Mouse (Mus musculus) ES-Bruce4 (cell line): ENCODE data around the gene Slc4a2. TPM values are rescaled to one million over a fixed set of nuclear protein-coding genes. Genes with fewer than 3 reads are reported as not detected.

Experiments
- H3K27ac ChIP-seq: 2 replicates; pipeline ENCODE4 v1.5.1; 2012; ENCODE audit warnings: low read length, inconsistent platforms; ENCODE audit not compliant: insufficient read depth
- H3K27me3 ChIP-seq: 2 replicates; pipeline ENCODE4 v1.6.1; 2012; ENCODE audit warnings: mild to moderate bottlenecking, low read length, inconsistent platforms; ENCODE audit not compliant: control insufficient read depth, poor library complexity, insufficient read depth, severe bottlenecking
- H3K36me3 ChIP-seq: 2 replicates; pipeline ENCODE4 v1.6.1; 2012; ENCODE audit warnings: inconsistent platforms, mild to moderate bottlenecking, low read length, moderate library complexity; ENCODE audit not compliant: control insufficient read depth, poor library complexity, insufficient read depth, severe bottlenecking
- H3K4me1 ChIP-seq: one replicate; pipeline ENCODE4 v1.8.1; 2011; ENCODE audit warnings: low read length; ENCODE audit not compliant: control insufficient read depth, insufficient read depth
- H3K4me3 ChIP-seq: 2 replicates; pipeline ENCODE4 v1.5.1; 2011; ENCODE audit warnings: low read depth, mild to moderate bottlenecking, low read length
- H3K9ac ChIP-seq: 2 replicates; pipeline ENCODE4 v1.6.1; 2012; ENCODE audit warnings: low read depth, mild to moderate bottlenecking, inconsistent platforms; ENCODE audit not compliant: poor library complexity, severe bottlenecking
- H3K9me3 ChIP-seq: replicated peaks from 2 replicates; pipeline ENCODE4 v1.6.1; 2012; ENCODE audit warnings: mild to moderate bottlenecking, low read length, inconsistent platforms; ENCODE audit not compliant: control insufficient read depth, poor library complexity, insufficient read depth, severe bottlenecking
- CTCF ChIP-seq: IDR thresholded peaks from one replicate; pipeline ENCODE4 v1.8.1; 2011; ENCODE audit warnings: low read depth, low read length
- EP300 ChIP-seq: IDR thresholded peaks from 2 replicates; pipeline ENCODE4 v1.6.1; 2011; ENCODE audit warnings: low read depth, low read length; ENCODE audit not compliant: insufficient read depth
- POLR2A ChIP-seq: IDR thresholded peaks from one replicate; pipeline ENCODE4 v1.8.1; 2011; ENCODE audit warnings: low read length; ENCODE audit not compliant: insufficient read depth
- polyA plus RNA-seq: library from polyadenylated mRNA; stranded (reverse); fragments of >200 nt; gene quantifications from 2 replicates; pipeline ENCODE4 v1.2.4, GENCODE M21; 2011; ENCODE audit warnings: low read depth; ENCODE audit not compliant: missing spikeins, insufficient read depth, insufficient read length

Gene Slc4a2
- polyA plus RNA-seq, 1 experiment: 11.3 TPM

DNA sequence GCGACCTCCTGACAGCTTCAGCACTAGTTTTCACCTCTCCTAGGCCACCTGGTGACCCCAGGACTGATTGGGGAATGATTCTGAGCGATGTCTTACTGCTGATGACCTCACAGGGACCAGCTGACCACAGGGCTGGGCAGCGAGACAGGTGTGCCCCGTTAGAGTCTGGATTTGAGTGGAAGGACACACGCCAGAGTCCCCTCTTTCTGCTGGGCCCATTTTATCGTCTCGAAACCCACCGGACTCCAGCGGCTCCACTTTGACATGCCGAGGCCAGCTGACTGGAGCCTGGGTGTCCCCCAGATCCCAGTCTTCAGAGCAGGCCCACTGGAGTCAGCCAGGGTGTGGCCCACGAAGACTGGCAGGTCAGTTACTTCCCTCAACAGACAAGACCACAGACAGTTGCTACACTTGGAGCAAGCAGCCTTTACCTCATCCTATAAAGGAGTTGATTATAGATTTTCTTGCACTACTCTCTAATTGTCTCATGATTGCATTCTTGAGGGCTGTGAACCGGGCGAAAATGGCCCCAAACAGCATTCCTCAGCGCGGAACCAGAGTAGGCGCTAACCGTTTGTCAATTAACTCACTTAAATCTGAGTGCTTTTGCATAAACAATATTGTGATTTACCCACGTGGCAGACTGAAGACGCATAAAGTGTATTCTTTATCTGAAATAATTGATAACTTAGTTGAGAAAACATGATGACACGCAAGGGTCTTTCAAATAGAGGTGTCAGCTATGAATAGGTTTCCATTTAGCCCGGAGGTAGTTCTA is 556 bp downstream of the Slc4a2 start:
- peak overlapping the region; percentile 24; the same call in 1 of the 2 replicates for H3K27ac ChIP-seq
- no peaks in the 10 kb centered on the region for H3K27me3 ChIP-seq
- no peaks in the 10 kb centered on the region for H3K36me3 ChIP-seq
- H3K4me3 ChIP-seq: peak overlapping the region; percentile 79
- no peak for TF ChIP-seq POLR2A
- no peak for TF ChIP-seq CTCF
- TF ChIP-seq EP300: no peak
- H3K9ac ChIP-seq: peak overlapping the region; percentile 81
- peaks cover 10% of the 10 kb centered on the region for H3K4me1 ChIP-seq
- H3K9me3 ChIP-seq: no peaks in the 10 kb centered on the region

DNA sequence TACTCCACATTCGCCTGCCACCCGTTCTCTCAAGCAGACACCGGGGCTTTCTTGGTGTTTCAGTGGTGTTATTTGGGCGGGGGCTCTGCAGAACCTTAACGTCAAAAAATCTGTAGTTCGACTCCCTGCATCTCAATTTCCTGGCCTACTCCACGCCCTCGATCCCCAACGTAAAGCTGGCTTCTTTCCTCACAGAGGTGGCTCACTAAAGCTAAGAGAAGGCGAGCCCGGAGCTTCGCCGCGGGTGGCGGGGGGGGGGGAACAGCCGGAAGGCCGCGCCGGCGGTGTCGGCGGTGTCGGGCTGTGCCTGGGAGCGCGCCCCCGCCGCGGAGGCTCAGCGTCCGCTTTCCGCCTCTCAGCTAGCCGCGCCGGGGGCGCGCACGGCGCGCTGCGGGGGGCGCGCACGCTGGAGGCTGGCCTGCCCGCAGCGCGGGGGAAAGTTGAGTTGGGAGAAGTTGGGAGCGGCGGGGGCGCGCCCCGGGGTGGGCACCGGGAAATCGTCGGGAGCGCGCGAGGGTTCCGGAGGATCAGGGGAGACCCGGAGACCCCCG is 1.3 kb downstream of the Slc4a2 start:
- Histone ChIP-seq H3K4me1 (peaks cover 10% of the 10 kb centered on the region), H3K9ac (peak overlapping the region; percentile 81), H3K9me3 (no peaks in the 10 kb centered on the region), H3K4me3 (peak overlapping the region; percentile 79), H3K36me3 (no peaks in the 10 kb centered on the region), H3K27me3 (no peaks in the 10 kb centered on the region), H3K27ac (no peak overlapping the region)
- TF ChIP-seq EP300: no peak

DNA sequence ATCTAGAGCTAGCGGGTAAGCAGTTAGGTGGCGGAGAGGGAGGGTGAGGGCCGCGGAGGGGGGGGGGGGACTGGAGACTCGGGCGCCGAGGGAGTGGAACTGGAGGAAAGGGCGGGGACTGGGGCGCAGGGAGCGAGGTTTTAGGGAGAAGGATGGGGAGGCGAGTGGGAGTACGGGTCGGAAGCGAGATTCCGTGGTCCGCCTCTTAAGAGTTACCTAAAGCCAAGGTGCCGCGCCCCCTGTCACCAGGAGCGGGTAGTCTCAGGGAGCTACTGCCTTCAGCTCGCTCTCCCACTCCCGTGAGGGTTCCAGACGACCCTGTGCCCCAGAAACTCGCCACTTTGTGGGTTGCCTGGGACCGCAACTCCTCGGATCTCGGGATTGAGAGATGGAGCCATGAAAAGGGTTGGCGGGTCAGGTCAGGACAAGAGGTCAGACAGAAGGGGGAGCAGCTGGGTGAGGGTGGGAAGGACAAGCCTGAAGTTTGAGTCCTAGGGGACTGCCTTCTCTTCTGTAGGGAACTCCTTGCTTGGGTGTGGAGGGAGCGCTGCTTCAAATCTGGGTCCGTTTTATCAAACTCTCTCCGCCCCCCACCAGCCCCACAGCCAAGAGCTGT is 1.9 kb downstream of the Slc4a2 start:
- peak overlapping the region; percentile 72 for H3K4me3 ChIP-seq
- H3K36me3 ChIP-seq: no peaks in the 10 kb centered on the region
- H3K9ac ChIP-seq: peak overlapping the region; percentile 81
- H3K4me1 ChIP-seq: peaks cover 10% of the 10 kb centered on the region
- H3K9me3 ChIP-seq: no peaks in the 10 kb centered on the region
- TF ChIP-seq EP300 (no peak), CTCF (peak; percentile 2), POLR2A (no peak)
- H3K27me3 ChIP-seq: no peaks in the 10 kb centered on the region
- H3K27ac ChIP-seq: no peak overlapping the region

DNA sequence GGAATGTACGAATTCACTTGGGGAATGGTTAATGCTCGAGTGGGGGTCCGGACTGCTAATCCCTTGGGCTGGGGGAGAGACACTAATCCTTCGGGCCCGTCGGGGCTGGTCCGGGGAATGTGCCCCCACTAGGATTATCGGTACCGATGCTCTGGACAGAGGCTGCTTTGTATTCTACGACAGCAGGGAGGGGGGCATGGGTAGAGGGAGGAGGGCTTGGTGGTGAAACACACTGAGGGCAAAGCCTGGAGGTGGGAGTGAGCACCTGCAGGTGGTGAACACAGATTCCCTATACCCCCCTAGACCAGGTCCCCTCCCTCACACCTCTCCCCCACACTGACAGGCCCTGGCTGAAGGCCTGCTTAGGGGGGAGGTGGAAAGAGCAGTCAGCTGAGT is 2.4 kb downstream of the Slc4a2 start:
- H3K9ac ChIP-seq: peak overlapping the region; percentile 81

GRCm38 (mm10) chr5:24426556-24427284 is 3.1 kb downstream of the Slc4a2 start:
- Histone ChIP-seq H3K4me1 (peaks cover 10% of the 10 kb centered on the region), H3K4me3 (no peak overlapping the region), H3K36me3 (peaks cover 5% of the 10 kb centered on the region; the same call in 1 of the 2 replicates), H3K27ac (peak overlapping the region; percentile 11; the same call in 1 of the 2 replicates), H3K9me3 (no peaks in the 10 kb centered on the region), H3K27me3 (no peaks in the 10 kb centered on the region), H3K9ac (no peak overlapping the region)
- TF ChIP-seq POLR2A: no peak
- TF ChIP-seq CTCF: no peak
- no peak for TF ChIP-seq EP300

More for the DNA sequence above, 2.4 kb downstream of the Slc4a2 start:
- Histone ChIP-seq H3K27me3 (no peaks in the 10 kb centered on the region), H3K36me3 (no peaks in the 10 kb centered on the region), H3K4me3 (peak overlapping the region; percentile 72), H3K9me3 (no peaks in the 10 kb centered on the region), H3K4me1 (peaks cover 10% of the 10 kb centered on the region), H3K27ac (no peak overlapping the region)
- no peak for TF ChIP-seq CTCF
- no peak for TF ChIP-seq EP300
- no peak for TF ChIP-seq POLR2A
